Mouse (Mus musculus) hindbrain, embryonic 11.5 days (tissue): ENCODE results near the gene Etv6. TPM values are rescaled to one million over a fixed set of nuclear protein-coding genes. Genes with fewer than 3 reads are reported as not detected.

Source experiments
- ATAC-seq: fragments of 200-750 bp; cut with Nextera tagmentation; 2 replicates; pipeline ENCODE4 v1.8.0; 2017; ENCODE audit warnings: mild to moderate bottlenecking, moderate TSS enrichment, moderate library complexity; ENCODE audit not compliant: low FRiP score
- DNase-seq: peaks from one replicate; pipeline ENCODE4 v3.0.0-alpha.2; 2015; ENCODE audit warnings: low spot score
- H3K27ac ChIP-seq: fragments of 300-500 bp; sonication (generic); 2 replicates; pipeline ENCODE4 v1.5.1; 2014; ENCODE audit warnings: mild to moderate bottlenecking, low read depth, low read length
- H3K27me3 ChIP-seq: fragments of 300-500 bp; sonication (generic); 2 replicates; pipeline ENCODE4 v1.6.1; 2014; ENCODE audit warnings: mild to moderate bottlenecking, low read length, moderate library complexity, mixed read lengths; ENCODE audit not compliant: control insufficient read depth, insufficient read depth
- H3K36me3 ChIP-seq: fragments of 300-500 bp; sonication (generic); 2 replicates; pipeline ENCODE4 v1.6.1; 2014; ENCODE audit warnings: mild to moderate bottlenecking, low read length, moderate library complexity, mixed read lengths; ENCODE audit not compliant: control insufficient read depth, insufficient read depth
- H3K4me1 ChIP-seq: fragments of 300-500 bp; sonication (generic); replicated peaks from 2 replicates; pipeline ENCODE4 v1.6.1; 2014; ENCODE audit warnings: low read length, mixed read lengths; ENCODE audit not compliant: control insufficient read depth, insufficient read depth
- H3K4me2 ChIP-seq: fragments of 300-500 bp; sonication (generic); replicated peaks from 2 replicates; pipeline ENCODE4 v1.6.1; 2014; ENCODE audit warnings: mild to moderate bottlenecking, low read depth, low read length
- H3K4me3 ChIP-seq: fragments of 300-500 bp; sonication (generic); 2 replicates; pipeline ENCODE4 v1.5.1; 2014; ENCODE audit warnings: low read depth, low read length
- H3K9ac ChIP-seq: fragments of 300-500 bp; sonication (generic); 2 replicates; pipeline ENCODE4 v1.6.1; 2014; ENCODE audit warnings: low read depth, low read length
- H3K9me3 ChIP-seq: fragments of 300-500 bp; sonication (generic); 2 replicates; pipeline ENCODE4 v1.6.1; 2016; ENCODE audit warnings: low read length; ENCODE audit not compliant: control insufficient read depth
- WGBS: fragments of 180-500 bp; shearing (Covaris S2); extraction: QIAGEN DNeasy Blood & Tissue Kit; methylation state at CpG from one replicate; pipeline ENCODE4 v1.1.7; 2014; 5-methylcytosine and 5-hydroxymethylcytosine counted together
- polyA plus RNA-seq: library from polyadenylated mRNA; unstranded; fragments of >200 nt; fragmentation: Nextera tagmentation; extraction: Ambion mirVana; gene quantifications from 2 replicates; pipeline ENCODE4 v1.2.1, GENCODE M21; 2014

Gene Etv6
- polyA plus RNA-seq, 1 experiment from 2014 or later: 13.0 TPM

GRCm38 (mm10) chr6:134047974-134048373 is 12.5 kb downstream of the Etv6 start:
- Histone ChIP-seq H3K4me1 (no peaks in the 10 kb centered on the region), H3K36me3 (no peaks in the 10 kb centered on the region), H3K4me2 (no peak overlapping the region), H3K9me3 (no peaks in the 10 kb centered on the region), H3K27me3 (no peaks in the 10 kb centered on the region), H3K9ac (no peak overlapping the region), H3K27ac (no peak overlapping the region), H3K4me3 (no peak overlapping the region)
- no peak for ATAC-seq
- WGBS: 93% methylated on average over 6 of the region's 6 CpGs
- no peak for DNase-seq

GRCm38 (mm10) chr6:134048965-134049364 is 13.5 kb downstream of the Etv6 start:
- no peaks in the 10 kb centered on the region for H3K36me3 ChIP-seq
- H3K9me3 ChIP-seq: no peaks in the 10 kb centered on the region
- no peaks in the 10 kb centered on the region for H3K4me1 ChIP-seq
- H3K4me3 ChIP-seq: no peak overlapping the region
- H3K27me3 ChIP-seq: no peaks in the 10 kb centered on the region
- H3K27ac ChIP-seq: no peak overlapping the region
- ATAC-seq: no peak
- no peak overlapping the region for H3K4me2 ChIP-seq
- DNase-seq: no peak
- WGBS: 91% methylated on average over 6 of the region's 6 CpGs
- H3K9ac ChIP-seq: no peak overlapping the region

DNA sequence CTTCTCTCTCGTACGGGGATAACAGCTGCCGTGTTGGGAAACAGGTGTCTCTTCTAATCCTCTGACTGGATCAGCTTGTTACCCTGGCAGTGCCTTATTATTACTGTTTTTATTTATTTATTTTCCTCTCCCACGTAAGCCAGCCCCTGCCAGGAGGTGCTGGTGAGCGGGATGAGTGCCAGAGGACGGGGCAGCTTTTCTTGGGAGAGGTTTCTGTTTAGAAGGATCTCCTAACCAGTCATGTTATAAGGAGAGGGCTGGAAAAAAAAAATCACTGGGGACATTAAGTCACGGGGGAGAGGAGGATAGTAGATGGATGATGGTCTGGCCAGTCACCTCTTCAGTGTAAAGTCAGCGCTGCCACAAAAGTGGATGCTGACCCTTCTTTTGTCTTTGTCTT is 15.0 kb downstream of the Etv6 start:
- Histone ChIP-seq H3K9me3 (no peaks in the 10 kb centered on the region), H3K9ac (no peak overlapping the region), H3K4me2 (no peak overlapping the region), H3K36me3 (no peaks in the 10 kb centered on the region), H3K4me3 (no peak overlapping the region), H3K27ac (no peak overlapping the region), H3K27me3 (no peaks in the 10 kb centered on the region), H3K4me1 (no peaks in the 10 kb centered on the region)
- WGBS: 87% methylated on average over 8 of the region's 8 CpGs
- no peak for ATAC-seq
- no peak for DNase-seq

GRCm38 (mm10) chr6:134051950-134052349 is 16.4 kb downstream of the Etv6 start:
- Histone ChIP-seq H3K4me1 (no peaks in the 10 kb centered on the region), H3K9me3 (no peaks in the 10 kb centered on the region), H3K4me3 (no peak overlapping the region), H3K27ac (no peak overlapping the region), H3K9ac (no peak overlapping the region), H3K4me2 (no peak overlapping the region), H3K27me3 (no peaks in the 10 kb centered on the region), H3K36me3 (no peaks in the 10 kb centered on the region)
- no peak for DNase-seq
- no peak for ATAC-seq
- 75% methylated on average over 7 of the region's 7 CpGs for WGBS

DNA sequence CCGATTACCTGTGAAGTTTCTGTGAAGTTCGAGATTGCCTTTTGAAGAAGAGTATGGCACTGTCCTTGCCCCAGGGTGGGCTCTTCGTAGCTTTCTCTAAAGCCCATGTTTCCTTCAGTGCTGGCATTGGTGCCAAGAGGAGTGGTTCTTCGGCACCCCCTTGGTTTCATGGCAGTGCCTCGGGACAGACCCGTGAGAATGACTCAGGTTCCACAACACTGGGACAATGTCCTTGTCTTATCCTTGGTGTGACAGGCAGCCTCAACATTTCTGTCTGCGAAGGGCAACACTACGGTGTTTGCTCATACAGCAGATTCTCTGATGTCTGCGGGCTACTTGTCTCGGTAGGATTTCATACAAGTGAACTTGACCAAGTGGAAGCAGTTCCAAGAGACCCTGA is 17.6 kb downstream of the Etv6 start:
- H3K4me3 ChIP-seq: no peak overlapping the region
- H3K36me3 ChIP-seq: no peaks in the 10 kb centered on the region
- H3K9ac ChIP-seq: no peak overlapping the region
- no peaks in the 10 kb centered on the region for H3K4me1 ChIP-seq
- ATAC-seq (no peak), DNase-seq (no peak)
- no peak overlapping the region for H3K4me2 ChIP-seq
- WGBS: 97% methylated on average over 10 of the region's 10 CpGs
- H3K9me3 ChIP-seq: no peaks in the 10 kb centered on the region
- H3K27me3 ChIP-seq: no peaks in the 10 kb centered on the region
- no peak overlapping the region for H3K27ac ChIP-seq

DNA sequence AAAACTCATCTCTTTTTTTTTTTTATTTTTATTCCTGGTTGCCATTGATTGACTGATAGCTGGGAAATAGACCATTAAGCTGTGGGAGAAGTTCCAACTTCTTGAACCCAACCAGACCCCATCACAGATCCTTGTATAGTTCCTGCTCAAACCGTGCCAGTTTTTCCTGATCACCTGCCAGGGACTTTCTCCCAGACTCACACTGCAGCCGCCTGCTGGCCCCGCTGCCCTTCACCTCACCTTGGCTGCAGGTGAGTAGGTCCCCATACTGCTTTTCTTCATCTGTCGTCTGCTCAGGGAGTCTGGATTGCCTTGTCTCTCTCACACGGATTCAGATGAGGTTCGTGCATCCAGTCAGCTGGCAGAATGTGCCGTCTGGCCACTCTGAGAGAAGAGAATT is 18.1 kb downstream of the Etv6 start:
- no peak overlapping the region for H3K27ac ChIP-seq
- WGBS: 88% methylated on average over 7 of the region's 7 CpGs
- no peak overlapping the region for H3K4me3 ChIP-seq
- no peak for DNase-seq
- H3K4me2 ChIP-seq: no peak overlapping the region
- H3K4me1 ChIP-seq: no peaks in the 10 kb centered on the region
- H3K27me3 ChIP-seq: no peaks in the 10 kb centered on the region
- H3K9me3 ChIP-seq: no peaks in the 10 kb centered on the region
- ATAC-seq: no peak
- H3K36me3 ChIP-seq: no peaks in the 10 kb centered on the region
- H3K9ac ChIP-seq: no peak overlapping the region

DNA sequence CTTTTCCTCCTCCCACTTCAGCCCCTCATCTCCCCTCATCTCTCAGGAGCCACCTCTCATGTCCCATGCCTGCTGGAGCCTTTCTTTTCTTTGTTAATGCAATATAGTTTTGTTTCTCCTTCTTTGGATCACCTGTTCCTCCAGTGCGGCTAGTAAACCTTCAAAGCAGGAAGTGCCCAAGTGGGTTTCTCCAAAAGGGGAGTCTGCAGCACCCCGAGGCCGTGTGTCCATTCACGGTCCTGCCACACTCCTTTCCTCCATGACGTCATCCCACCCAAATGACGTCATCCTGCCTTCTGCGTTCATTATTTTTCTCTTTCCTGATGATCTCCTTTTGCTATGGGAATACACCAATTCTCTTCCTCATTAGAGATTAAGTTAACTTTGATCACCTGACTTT is 20.1 kb downstream of the Etv6 start:
- ATAC-seq (no peak), DNase-seq (no peak)
- Histone ChIP-seq H3K9ac (no peak overlapping the region), H3K36me3 (no peaks in the 10 kb centered on the region), H3K4me2 (no peak overlapping the region), H3K9me3 (no peaks in the 10 kb centered on the region), H3K4me1 (no peaks in the 10 kb centered on the region; the same call in 1 of the 2 replicates), H3K27ac (no peak overlapping the region), H3K27me3 (no peaks in the 10 kb centered on the region), H3K4me3 (no peak overlapping the region)
- 87% methylated on average over 7 of the region's 7 CpGs for WGBS

GRCm38 (mm10) chr6:134058451-134058850 is 23.0 kb downstream of the Etv6 start:
- H3K36me3 ChIP-seq: no peaks in the 10 kb centered on the region
- no peaks in the 10 kb centered on the region for H3K9me3 ChIP-seq
- 83% methylated on average over 4 of the region's 4 CpGs for WGBS
- no peak overlapping the region for H3K4me3 ChIP-seq
- H3K27ac ChIP-seq: no peak overlapping the region
- no peak for DNase-seq
- no peak overlapping the region for H3K4me2 ChIP-seq
- H3K27me3 ChIP-seq: no peaks in the 10 kb centered on the region
- H3K4me1 ChIP-seq: no peaks in the 10 kb centered on the region; the same call in 1 of the 2 replicates
- no peak overlapping the region for H3K9ac ChIP-seq
- ATAC-seq: no peak

DNA sequence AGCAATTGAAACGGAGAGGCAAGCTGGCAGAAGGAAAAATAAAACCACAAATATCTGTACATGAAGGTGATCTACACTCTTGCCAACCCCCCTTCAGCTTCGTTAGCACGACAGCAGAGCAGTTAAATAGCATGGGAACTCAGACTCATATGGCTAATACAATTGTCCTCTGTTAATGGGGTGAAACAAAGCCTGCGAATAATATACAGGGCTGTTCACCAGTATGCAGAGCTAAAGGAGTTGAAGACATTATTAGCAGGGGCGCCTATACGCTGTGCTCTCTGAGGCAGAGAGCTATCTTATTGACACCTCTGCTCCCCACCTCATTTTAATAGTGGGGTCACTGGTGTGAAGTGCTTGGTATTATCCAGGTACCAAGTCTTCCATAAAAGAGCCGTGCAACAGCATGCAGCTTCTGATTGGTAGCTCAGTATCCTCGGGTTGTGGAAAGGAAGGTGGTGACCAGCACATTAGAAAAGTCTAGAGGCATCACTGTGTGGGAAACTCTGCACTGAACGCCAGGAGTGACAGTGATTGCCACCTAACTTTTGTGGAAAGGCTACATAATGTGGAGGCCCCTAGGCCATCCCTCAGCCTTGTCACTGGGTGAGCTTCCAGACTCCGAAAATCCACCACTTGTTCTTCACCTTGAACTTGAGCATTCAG is 23.5 kb downstream of the Etv6 start:
- Histone ChIP-seq H3K4me1 (no peaks in the 10 kb centered on the region; the same call in 1 of the 2 replicates), H3K9ac (no peak overlapping the region), H3K27me3 (no peaks in the 10 kb centered on the region), H3K4me3 (no peak overlapping the region), H3K36me3 (no peaks in the 10 kb centered on the region), H3K4me2 (no peak overlapping the region), H3K27ac (no peak overlapping the region), H3K9me3 (no peaks in the 10 kb centered on the region)
- 80% methylated on average over 10 of the region's 10 CpGs for WGBS
- DNase-seq (no peak), ATAC-seq (0 out of 2 replicates have a peak, but pooled peaks have one; percentile 41)
